Mouse (Mus musculus): ENCODE measurements at regions not wholly inside any gene's neighbourhood (a gene's known extent, or its start where the extent isn't known, plus 50 kb on each side); places are given as distances from the start of the nearest gene placed in this dataset.

DNA sequence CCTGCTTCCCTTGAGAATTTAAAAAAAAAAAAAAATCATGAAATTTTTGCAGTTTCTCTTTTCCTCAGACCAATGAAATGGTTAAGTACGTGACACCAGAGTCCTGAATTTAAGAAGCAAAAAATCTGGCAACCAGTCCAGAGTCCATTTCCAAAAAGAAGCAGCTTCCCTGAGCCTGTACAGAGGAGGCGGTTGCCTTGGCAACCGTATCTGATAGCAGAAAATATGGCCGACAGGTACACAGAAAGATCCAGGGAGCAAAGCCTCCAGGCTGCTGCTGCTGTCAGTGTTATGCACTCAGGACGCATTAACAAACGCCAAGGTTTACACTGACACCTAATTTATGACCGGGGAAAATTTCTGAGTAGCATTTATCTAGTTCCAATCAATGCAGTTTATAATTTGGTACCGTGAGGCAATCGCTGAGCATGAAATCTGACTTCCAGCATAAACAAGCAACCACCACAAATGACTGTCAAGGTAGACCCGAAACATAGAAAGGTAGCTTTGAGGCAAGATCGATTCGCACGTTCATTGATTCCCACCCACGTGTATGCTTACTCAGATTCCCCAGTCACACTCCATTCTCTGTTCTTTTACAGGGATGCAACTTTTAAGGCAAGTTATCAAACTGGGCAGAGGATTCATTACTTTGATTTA lies 420.8 kb downstream of the Basp1 start:
- no peak for DNase-seq (ENCODE audit: low spot score in 2 of 2)

DNA sequence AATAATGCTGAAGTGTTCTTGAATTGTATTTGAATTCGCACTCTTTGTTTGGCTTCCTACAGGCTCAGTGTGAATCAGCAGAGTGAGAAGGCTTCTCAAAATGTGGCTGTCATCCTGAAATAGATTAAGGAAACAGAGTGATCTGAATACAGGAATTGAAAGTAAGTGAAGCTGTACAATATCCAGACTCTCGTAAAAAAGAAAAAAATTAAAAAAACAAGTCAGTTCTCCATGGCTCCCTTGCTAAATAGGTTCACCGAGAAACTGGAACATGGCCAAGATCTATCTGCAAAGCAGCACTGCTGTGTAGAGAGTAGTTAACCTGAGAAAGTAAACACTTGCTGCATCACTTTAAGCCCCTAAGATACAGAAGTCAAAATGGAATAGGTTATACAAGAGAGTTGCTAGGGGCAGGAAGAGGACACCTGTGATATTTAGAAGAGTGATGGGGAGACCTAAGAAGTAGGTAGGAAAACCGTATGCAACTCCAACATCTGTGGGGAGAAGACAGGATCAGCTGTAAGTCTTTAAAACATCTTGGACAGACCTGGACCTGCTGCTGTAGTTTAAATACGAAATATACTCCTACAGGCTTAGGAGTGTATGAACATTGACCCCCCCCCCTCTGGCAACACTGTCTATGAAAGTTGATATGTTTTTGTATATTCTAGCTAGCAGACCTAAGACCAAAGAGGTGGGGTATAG lies 423.3 kb downstream of the Basp1 start:
- no peak for DNase-seq (ENCODE audit: low spot score in 2 of 2)

DNA sequence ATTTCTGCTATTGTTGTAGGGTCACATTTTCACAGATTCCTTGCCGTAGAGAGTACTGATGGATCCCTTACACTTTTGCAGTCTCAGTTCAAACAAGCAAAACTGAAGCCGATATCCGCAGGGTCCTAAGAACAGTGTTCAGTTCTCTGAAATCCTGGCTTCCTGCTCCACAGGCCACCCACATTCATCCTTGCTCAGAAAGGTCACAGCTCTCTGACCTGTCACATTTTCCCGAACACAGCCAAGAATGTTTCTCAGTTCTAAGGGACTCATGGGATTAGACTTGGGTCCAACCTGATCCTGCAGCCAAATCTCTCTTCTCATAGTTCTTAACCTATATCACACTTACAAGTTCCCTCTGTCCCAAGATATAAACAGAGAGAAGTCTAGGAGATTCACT lies 432.7 kb downstream of the Basp1 start:
- DNase-seq (ENCODE audit: low spot score in 2 of 2): no peak

DNA sequence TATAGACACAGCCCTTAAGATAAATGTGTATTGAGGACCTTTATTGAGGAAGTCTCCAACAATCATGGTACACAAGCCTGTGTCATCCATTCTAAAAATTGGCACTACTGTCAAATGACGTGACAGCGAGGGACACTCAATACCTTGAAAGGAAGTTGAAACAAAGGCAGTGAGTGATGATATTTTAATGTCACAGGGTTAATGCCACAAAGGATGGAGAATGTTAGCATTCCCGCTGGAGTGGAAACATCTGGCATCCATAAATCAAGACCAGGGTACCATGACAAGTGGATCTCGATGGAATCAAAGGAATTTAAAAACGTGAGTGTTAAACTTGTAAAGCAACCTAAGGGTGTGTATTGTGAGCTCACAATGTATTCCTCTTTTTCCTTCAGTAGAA lies 441.5 kb downstream of the Basp1 start:
- no peak for DNase-seq (ENCODE audit: low spot score in 2 of 2)

DNA sequence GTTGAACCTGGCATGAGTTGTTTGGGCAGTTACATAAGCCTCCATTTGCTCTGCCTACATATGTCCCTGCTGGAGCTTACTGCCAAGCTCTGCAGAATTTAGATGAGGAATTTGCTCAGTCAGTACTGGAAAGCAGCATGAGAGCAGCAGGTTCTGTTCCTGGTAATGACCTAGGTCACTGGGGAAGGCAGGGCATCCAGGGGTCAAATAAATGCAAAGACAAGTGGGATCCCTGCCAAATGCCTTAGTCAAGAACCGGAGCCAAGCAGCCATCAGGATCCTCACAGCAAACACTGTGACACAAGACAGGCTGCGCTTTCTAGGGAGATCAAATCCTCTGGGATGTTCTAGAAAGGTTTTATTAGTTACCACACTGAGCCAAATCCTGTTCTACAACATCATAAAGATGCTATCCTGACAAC lies 444.2 kb downstream of the Basp1 start:
- DNase-seq (ENCODE audit: low spot score in 2 of 2): no peak

DNA sequence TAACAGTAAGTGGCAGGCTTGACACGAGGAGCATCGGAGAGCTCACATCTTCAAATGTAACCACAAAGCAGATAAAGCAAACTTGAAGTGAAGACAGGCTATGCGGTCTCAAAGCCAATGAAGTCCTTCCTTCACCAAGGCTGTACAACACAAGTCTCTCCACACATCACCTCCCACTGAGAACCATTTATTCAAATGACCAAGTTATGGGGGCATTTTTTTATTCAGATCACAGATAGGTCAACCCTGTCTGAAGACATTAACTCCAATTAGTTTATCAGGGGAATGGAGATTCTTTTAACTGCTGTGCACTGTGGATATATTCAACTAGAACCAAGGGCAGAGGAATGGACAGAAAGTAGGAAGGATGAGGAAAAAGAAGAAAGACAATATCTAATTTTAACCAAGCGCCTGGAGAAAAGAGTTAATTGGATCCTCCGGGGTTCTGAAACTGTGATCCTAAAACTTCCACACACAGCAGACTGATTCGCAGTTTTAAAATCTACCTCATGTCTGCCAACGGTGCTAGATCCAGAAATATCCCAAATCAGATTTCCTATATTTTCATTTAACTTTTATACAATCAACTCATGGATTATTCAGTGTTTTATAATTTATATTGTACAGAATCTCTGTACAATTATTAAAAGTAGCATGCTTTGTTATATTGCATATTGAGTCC lies 444.8 kb downstream of the Basp1 start:
- DNase-seq (ENCODE audit: low spot score in 2 of 2): no peak

DNA sequence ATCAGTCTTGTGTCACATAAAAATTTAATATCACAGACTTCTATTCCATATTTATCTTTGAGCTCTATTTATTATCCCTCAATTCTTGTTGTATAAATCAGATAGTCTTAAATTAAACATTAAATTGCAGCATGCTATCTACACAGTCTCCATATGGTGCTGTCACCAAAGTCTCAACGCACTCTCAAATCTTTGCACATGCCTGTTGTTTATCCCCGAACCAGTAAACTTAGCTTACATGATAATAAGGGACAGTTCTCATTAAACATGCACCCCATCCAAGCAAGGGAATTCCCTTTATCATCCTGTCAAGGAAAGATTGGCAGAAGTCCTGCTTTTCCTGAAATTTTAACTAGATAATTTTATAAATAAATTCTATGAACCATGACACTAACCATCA lies 483.8 kb downstream of the Basp1 start:
- no peak for DNase-seq (ENCODE audit: low spot score in 2 of 2)

DNA sequence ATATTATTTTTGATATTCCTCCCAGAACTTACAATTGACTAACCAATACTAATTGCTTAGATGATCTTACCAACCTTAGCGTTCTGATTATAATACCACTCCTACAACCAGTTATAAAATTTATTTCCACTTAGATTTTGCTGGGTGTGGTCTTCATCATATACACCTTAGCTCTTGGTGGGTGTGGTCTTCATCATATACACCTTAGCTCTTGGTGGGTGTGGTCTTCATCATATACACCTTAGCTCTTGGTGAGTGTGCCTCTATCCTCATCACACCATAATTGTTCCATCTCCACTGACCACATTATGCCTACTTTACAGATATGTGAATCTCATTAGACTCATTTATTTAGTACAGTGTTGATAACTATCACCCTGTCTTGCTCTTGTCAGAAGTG lies 501.7 kb downstream of the Basp1 start:
- DNase-seq (ENCODE audit: low spot score in 2 of 2): no peak

DNA sequence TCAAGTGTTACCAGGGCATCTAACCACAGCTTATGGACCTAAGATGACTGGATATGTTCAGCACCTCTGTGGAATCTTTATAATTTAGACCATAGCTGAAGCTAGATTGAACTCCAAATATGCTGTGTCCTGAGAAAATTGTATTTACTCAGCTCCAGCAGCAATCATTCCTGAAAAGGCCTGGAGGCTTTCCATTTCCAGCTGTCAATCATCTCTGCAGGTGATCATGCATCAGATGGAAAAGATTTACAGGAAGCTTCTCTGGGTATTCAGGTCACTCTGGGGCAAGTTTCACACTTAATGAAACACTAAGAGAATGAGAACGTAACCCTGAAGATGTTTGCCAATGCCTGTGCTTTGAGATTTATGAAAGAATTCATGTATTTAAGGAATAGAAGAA lies 502.1 kb downstream of the Basp1 start:
- no peak for DNase-seq (ENCODE audit: low spot score in 2 of 2)

DNA sequence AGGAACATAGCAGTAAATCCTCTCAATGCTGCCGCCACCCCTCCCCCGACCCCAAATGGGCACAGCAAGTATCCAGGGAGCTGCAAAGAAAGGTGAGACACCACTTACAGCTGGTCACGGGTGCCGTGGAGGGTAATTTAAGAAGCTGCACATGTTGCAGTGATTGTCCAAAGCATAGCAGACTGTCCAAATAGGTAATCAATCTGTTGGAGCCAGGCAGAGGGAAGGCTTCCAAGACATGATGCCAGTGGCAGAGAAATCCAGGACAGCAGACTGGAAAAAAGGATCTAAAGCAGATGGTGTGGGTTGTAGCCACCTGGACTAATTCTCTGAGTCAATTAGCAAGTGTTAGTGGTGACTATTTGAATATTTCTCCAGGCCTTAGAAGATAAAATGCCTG lies 506.6 kb downstream of the Basp1 start:
- no peak for DNase-seq (ENCODE audit: low spot score in 2 of 2)

DNA sequence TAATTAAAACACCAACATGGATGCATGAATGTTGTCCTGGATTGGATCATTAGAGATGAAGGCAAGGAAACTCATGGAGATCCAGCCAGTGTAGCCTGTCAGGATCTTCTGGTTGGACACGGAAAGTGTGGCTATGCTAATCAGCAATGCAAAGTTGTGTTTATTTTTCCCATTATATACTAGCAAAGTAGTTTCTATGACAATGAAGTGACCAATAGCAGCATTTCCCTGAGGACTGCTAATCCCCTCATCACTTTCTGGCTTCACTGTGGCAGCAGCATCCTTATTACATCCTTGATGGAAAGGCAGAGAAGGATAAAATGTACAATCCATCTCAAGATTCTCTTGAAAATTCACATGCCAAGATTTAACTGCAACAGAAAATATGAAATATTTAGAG lies 534.7 kb downstream of the Basp1 start:
- DNase-seq (ENCODE audit: low spot score in 2 of 2): no peak

DNA sequence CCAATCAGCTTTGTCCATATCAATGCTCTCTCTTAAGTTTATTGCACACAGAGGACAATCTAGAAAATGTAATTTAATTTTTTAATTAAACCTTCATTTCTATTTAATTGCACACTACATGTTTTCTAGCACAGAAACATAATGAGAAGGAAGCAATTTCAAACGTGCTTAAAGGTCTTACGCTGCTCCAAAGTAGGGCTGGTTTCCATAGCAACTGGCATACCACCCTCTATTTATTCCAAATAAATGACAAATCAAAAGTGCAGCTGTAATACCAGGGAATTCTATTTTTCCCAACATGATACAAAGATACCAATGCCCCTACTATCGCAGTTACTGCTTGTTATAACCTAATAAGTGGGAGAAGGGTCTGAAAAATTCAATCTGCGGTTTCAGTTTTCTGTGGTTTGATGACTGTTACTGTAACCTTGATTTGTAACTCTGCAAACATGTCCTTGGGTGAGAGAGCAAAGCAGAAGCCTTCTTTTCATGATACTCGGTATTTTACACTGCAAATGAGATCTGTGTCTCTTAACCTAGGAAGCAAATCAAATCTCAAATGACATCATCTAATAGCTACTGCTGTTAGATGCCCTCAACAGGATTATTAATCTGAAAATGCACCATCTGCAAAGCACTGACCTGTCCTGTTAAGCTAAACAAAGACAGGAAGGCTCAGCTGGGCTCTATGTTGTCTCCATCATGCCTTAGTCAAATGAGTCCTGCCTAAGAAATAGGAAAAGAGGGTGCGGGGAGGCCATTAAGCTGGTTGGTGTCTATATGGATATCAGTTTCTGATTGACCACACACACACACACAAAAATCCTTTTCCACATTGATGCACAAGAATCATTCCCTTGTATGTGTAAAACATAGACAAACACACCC lies 535.6 kb downstream of the Basp1 start:
- no peak for DNase-seq (ENCODE audit: low spot score in 2 of 2)

DNA sequence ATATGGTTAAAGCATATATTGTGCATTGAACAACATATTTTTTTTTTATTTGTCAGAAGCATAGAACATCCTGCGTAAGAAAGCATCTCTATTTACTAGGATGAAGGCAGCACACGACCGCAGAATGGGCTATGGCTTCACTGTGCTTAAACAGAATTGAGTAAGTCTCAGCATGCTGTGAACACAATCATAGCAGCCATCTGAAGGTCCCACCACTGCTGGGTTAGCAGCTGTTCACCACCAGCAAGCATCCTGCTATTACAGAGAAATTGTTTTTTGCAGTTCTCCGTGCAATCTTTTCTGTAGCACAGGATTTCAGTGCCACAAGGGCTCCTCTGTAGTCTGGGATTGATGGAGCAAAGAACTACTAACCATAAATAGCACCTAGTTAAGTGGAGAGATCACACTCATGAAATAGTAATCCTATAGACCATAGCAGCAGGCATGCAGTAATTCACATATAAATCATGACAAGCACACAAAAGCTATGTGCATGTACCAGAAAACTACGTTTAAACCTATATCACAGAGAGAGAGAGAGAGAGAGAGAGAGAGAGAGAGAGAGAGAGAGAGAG lies 537.3 kb downstream of the Basp1 start:
- no peak for DNase-seq (ENCODE audit: low spot score in 2 of 2)

DNA sequence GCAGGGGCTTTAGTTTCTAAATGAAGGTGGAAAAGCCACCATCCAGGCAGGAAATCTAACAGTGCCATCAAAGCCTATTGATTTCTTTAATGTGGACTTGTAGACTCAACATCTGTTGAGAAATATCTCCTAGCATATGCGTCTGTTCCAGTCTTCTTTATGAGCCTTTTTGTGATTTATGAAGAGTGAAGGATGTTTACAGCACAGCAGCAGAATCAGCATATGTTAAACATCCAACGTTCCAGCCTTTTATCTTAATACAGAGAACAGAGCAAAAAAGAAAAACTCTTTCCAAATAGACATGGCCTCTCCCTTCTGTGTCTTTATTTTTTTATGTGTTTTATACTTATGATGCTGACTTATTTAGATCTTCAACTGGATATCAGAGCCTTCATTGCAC lies 573.3 kb downstream of the Basp1 start:
- no peak for DNase-seq (ENCODE audit: low spot score in 2 of 2)

DNA sequence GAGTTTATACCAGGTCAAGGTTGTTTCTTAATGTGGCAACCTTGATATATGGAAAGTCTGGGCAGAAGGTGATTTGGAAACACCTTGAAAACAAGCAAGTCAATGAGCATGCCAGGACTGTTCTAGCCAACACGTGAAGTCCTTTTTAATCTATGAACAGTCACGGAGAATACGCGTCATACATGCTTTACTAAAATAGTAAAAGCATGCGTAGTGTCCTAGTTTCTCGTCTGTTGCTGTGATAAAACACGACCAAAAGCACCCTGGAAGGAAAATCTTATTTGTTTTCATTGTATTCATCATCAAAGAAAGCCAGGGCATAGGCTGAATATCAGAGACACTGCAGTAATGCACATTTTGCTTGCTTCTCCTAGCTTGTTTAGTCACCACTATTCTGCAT lies 575.2 kb downstream of the Basp1 start:
- no peak for DNase-seq (ENCODE audit: low spot score in 2 of 2)

DNA sequence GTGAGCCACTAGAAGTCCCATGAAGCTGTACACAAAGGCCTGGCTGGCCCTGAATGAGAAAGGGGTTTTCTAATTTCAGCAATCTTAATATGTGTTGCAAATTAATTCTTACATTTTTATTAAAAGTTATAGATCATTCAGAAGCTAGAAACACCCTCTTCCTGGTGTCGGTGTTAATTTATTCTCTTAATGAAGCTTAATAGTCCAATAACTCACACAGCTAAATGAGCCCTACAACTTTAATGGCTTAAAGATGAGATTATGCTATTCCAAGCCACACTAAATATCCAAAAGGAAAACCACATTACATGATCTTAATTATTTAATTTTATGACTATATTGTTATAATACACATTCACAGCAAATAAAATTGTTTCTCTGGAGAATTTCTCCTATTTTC lies 585.7 kb downstream of the Basp1 start:
- no peak for DNase-seq (ENCODE audit: low spot score in 2 of 2)

DNA sequence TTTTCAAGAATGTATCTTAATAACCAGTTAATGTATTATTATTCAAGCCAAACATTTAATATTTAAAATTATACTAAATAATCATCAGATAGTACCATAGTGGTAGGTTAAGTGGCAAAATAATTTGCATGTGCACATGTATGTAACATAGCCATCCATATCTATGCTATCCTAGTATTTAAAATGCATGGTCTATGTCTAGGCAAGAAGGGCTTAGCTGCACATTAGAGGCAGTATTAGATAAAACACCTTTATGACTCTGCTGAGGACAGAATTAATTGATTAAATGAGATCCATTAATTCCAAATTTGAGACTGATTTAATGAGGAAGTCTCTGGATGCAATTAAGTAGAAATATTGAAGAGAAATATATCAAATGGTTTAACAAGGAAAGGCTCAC lies 586.3 kb downstream of the Basp1 start:
- no peak for DNase-seq (ENCODE audit: low spot score in 2 of 2)

DNA sequence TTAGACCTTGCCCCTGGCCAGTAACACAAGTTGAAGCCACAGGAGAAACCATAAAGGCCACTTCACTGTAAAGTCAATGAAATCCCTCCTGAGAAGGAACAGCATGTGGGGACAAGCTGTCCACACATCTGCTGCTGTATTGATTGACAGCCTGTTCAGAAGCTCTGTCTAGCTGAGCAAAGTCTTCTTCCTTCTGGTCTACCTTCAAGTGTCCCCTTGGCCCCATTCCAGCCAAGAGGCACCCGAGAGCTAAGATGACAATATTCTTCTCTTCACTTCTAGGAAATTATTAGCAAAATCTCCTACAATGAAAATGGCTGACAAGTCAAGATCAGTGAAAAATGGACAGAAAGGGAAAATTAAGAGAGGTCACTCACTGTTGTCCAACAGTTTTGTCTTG lies 616.7 kb downstream of the Basp1 start:
- DNase-seq (ENCODE audit: low spot score in 2 of 2): no peak

DNA sequence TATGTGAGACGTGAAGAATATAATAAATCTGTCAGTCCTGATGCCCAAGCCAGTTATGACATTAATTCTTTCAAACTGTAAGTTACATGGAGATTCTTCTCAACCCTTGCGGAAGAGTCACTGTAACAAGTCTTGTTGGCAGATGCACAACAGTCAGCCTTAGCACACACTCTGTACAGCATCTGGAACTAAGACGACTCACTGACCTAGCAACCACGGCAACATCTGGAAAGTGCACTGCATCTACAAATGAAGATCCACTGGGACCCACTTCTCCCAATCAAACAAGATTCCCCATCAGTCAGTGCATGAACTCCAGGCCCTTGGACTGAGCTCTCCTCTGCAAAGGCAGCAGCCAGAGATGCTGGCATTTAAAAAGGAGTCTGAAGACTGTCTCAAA lies 620.2 kb downstream of the Basp1 start:
- no peak for DNase-seq (ENCODE audit: low spot score in 2 of 2)

DNA sequence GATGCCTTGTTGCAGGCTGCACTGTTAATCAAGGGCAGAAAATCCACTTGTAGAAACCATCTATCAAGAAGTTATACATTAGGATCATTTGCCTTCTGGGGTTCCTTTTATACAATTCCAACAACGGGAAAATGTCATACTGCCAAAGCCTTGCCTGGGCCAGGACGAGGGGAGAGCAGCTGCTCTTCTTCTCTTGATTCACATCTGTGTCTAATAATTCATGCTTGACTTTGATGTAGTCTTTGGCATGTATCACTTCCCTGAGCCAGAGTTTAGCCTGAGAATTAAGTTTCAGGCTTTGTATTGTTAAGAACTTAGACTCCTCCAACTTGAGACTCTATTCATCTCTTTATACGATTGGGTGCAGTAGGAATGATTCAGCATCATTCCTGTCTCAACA lies 627.2 kb downstream of the Basp1 start:
- no peak for DNase-seq (ENCODE audit: low spot score in 2 of 2)

DNA sequence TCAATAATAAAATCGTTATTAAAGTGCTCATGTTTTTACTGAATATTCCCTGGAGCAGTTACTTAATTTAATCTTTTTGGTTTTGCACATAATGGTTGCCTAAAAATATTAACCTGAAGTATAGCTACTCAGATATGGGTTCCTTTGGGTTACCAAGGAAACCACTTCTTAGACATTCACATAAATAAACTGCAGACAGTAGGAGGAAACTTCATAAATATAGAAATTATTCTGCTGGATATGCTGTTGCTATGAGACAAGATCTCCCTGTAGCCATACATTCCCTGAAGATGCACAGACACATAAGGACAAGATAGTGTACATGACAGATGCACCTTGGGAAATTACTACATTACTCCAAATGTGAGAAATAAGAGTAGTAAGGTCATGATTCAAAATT lies 635.3 kb downstream of the Basp1 start:
- no peak for DNase-seq (ENCODE audit: low spot score in 2 of 2)

All from adrenal gland, postnatal 4 days (tissue).